Mouse (Mus musculus) hindbrain, embryonic 10.5 days (tissue): ENCODE data around the gene G6pc2. TPM values are rescaled to one million over a fixed set of nuclear protein-coding genes. Genes with fewer than 3 reads are reported as not detected.

ENCODE experiments used
- DNase-seq: peaks from one replicate; pipeline ENCODE4 v3.0.0-alpha.2; 2017; ENCODE audit warnings: low spot score
- H3K27ac ChIP-seq: fragments of 300-500 bp; sonication (generic); 2 replicates; pipeline ENCODE4 v1.5.1; 2016; ENCODE audit warnings: mild to moderate bottlenecking, moderate library complexity
- H3K27me3 ChIP-seq: fragments of 300-500 bp; sonication (generic); 2 replicates; pipeline ENCODE4 v1.6.1; 2016; ENCODE audit warnings: mild to moderate bottlenecking; ENCODE audit not compliant: poor library complexity, insufficient read depth, severe bottlenecking
- H3K36me3 ChIP-seq: fragments of 300-500 bp; sonication (generic); 2 replicates; pipeline ENCODE4 v1.6.1; 2016; ENCODE audit warnings: mild to moderate bottlenecking, moderate library complexity
- H3K4me1 ChIP-seq: fragments of 300-500 bp; sonication (generic); replicated peaks from 2 replicates; pipeline ENCODE4 v1.6.1; 2016; ENCODE audit warnings: mild to moderate bottlenecking
- H3K4me3 ChIP-seq: fragments of 300-500 bp; sonication (generic); 2 replicates; pipeline ENCODE4 v1.5.1; 2016; ENCODE audit warnings: mild to moderate bottlenecking, moderate library complexity
- H3K9me3 ChIP-seq: fragments of 300-500 bp; sonication (generic); 2 replicates; pipeline ENCODE4 v1.6.1; 2016; ENCODE audit warnings: mild to moderate bottlenecking, moderate library complexity
- WGBS: fragments of 180-500 bp; shearing (Covaris S2); methylation state at CpG from one replicate; pipeline ENCODE4 v1.1.7; 2016; 5-methylcytosine and 5-hydroxymethylcytosine counted together
- polyA plus RNA-seq: library from polyadenylated mRNA; unstranded; fragments of >200 nt; fragmentation: Nextera tagmentation; extraction: Ambion mirVana; gene quantifications from 2 replicates; pipeline ENCODE4 v1.2.1, GENCODE M21; 2016

Gene G6pc2
- polyA plus RNA-seq = not detected in 2 replicates

GRCm38 (mm10) chr2:69210773-69211172, at the start of gene G6pc2:
G6pc2 (plus strand) TSS chr2:69211073.
- Histone ChIP-seq H3K27ac (no peak within 1 kb of the TSS), H3K4me3 (no peak within 1 kb of the TSS), H3K9me3 (no peaks in the 10 kb centered on the region), H3K36me3 (no peaks in the 10 kb centered on the region), H3K27me3 (no peaks in the 10 kb centered on the region), H3K4me1 (no peaks in the 10 kb centered on the region)
- no peak for DNase-seq
- WGBS = 86% methylated on average over 7 of the region's 7 CpGs

- no peak for DNase-seq
- Histone ChIP-seq H3K4me3 (no peak overlapping the region), H3K4me1 (no peaks in the 10 kb centered on the region), H3K9me3 (no peaks in the 10 kb centered on the region), H3K27ac (no peak overlapping the region), H3K27me3 (no peaks in the 10 kb centered on the region), H3K36me3 (no peaks in the 10 kb centered on the region)
- WGBS = 84% methylated on average over 9 of the region's 9 CpGs
These were observed 40.3 kb upstream of the G6pc2 start for GRCm38 (mm10) chr2:69170395-69171077.

GRCm38 (mm10) chr2:69175296-69175695, 35.6 kb upstream of the G6pc2 start:
- WGBS = 75% methylated on average over 5 of the region's 5 CpGs
- no peak for DNase-seq
- no peaks in the 10 kb centered on the region for H3K27me3 ChIP-seq

GRCm38 (mm10) chr2:69179721-69180120, 31.2 kb upstream of the G6pc2 start:
- WGBS = 92% methylated on average over 4 of the region's 4 CpGs
- Histone ChIP-seq H3K4me1 (no peaks in the 10 kb centered on the region), H3K9me3 (no peaks in the 10 kb centered on the region), H3K4me3 (no peak overlapping the region), H3K27me3 (no peaks in the 10 kb centered on the region), H3K36me3 (no peaks in the 10 kb centered on the region), H3K27ac (no peak overlapping the region)
- DNase-seq = no peak

More at GRCm38 (mm10) chr2:69175296-69175695, 35.6 kb upstream of the G6pc2 start:
- no peak overlapping the region for H3K4me3 ChIP-seq
- no peak overlapping the region for H3K27ac ChIP-seq
- no peaks in the 10 kb centered on the region for H3K9me3 ChIP-seq
- no peaks in the 10 kb centered on the region for H3K4me1 ChIP-seq
- no peaks in the 10 kb centered on the region for H3K36me3 ChIP-seq

GRCm38 (mm10) chr2:69187990-69188389, 22.9 kb upstream of the G6pc2 start:
- WGBS = 89% methylated on average over 2 of the region's 2 CpGs
- DNase-seq = no peak
- Histone ChIP-seq H3K4me1 (peaks cover 2% of the 10 kb centered on the region; the same call in 1 of the 2 replicates), H3K27ac (no peak overlapping the region), H3K4me3 (no peak overlapping the region), H3K9me3 (no peaks in the 10 kb centered on the region), H3K36me3 (peaks cover 19% of the 10 kb centered on the region), H3K27me3 (no peaks in the 10 kb centered on the region)

GRCm38 (mm10) chr2:69188732-69189131, 22.1 kb upstream of the G6pc2 start:
- Histone ChIP-seq H3K9me3 (no peaks in the 10 kb centered on the region), H3K4me1 (peaks cover 2% of the 10 kb centered on the region; the same call in 1 of the 2 replicates), H3K4me3 (no peak overlapping the region), H3K27ac (no peak overlapping the region), H3K27me3 (no peaks in the 10 kb centered on the region), H3K36me3 (peaks cover 27% of the 10 kb centered on the region)
- 96% methylated on average over 6 of the region's 6 CpGs for WGBS
- no peak for DNase-seq

- Histone ChIP-seq H3K4me1 (peaks cover 2% of the 10 kb centered on the region; the same call in 1 of the 2 replicates), H3K4me3 (no peak overlapping the region), H3K27ac (no peak overlapping the region), H3K9me3 (no peaks in the 10 kb centered on the region), H3K27me3 (no peaks in the 10 kb centered on the region), H3K36me3 (peaks cover 32% of the 10 kb centered on the region)
- no peak for DNase-seq
- 75% methylated on average over 4 of the region's 4 CpGs for WGBS
These were observed 21.7 kb upstream of the G6pc2 start for GRCm38 (mm10) chr2:69189222-69189621.

GRCm38 (mm10) chr2:69191059-69191458, 19.8 kb upstream of the G6pc2 start:
- 92% methylated on average over 5 of the region's 5 CpGs for WGBS
- Histone ChIP-seq H3K36me3 (peaks cover 50% of the 10 kb centered on the region), H3K4me1 (peaks cover 2% of the 10 kb centered on the region; the same call in 1 of the 2 replicates), H3K27me3 (no peaks in the 10 kb centered on the region), H3K4me3 (no peak overlapping the region), H3K9me3 (no peaks in the 10 kb centered on the region), H3K27ac (no peak overlapping the region)
- no peak for DNase-seq

GRCm38 (mm10) chr2:69193555-69193954, 17.3 kb upstream of the G6pc2 start:
- DNase-seq = no peak
- Histone ChIP-seq H3K27me3 (no peaks in the 10 kb centered on the region), H3K4me3 (no peak overlapping the region), H3K27ac (no peak overlapping the region), H3K4me1 (no peaks in the 10 kb centered on the region), H3K36me3 (peaks cover 70% of the 10 kb centered on the region), H3K9me3 (no peaks in the 10 kb centered on the region)
- WGBS = 90% methylated on average over 5 of the region's 5 CpGs

GRCm38 (mm10) chr2:69205185-69205584, 5.7 kb upstream of the G6pc2 start:
- WGBS = 26% methylated on average over 6 of the region's 6 CpGs
- no peaks in the 10 kb centered on the region for H3K9me3 ChIP-seq
- H3K36me3 ChIP-seq = peaks cover 34% of the 10 kb centered on the region
- H3K4me3 ChIP-seq = peak overlapping the region; percentile 90
- peak overlapping the region; percentile 97 for H3K27ac ChIP-seq
- peaks cover 13% of the 10 kb centered on the region for H3K4me1 ChIP-seq
- DNase-seq = peak; percentile 7
- no peaks in the 10 kb centered on the region for H3K27me3 ChIP-seq

GRCm38 (mm10) chr2:69205791-69206351, 5.0 kb upstream of the G6pc2 start, which contains the start of gene Spc25:
Spc25 (minus strand) TSS chr2:69206194.
- no peaks in the 10 kb centered on the region for H3K27me3 ChIP-seq

GRCm38 (mm10) chr2:69206523-69206922, 4.3 kb upstream of the G6pc2 start:
- WGBS = 30% methylated on average over 7 of the region's 7 CpGs
- no peak for DNase-seq

More at GRCm38 (mm10) chr2:69205791-69206351, 5.0 kb upstream of the G6pc2 start, which contains the start of gene Spc25:
- Histone ChIP-seq H3K9me3 (no peaks in the 10 kb centered on the region), H3K4me3 (peak within 1 kb of the TSS; percentile 90), H3K36me3 (peaks cover 28% of the 10 kb centered on the region), H3K4me1 (peaks cover 13% of the 10 kb centered on the region), H3K27ac (peak within 1 kb of the TSS; percentile 97)
- 1% methylated on average over 46 of the region's 46 CpGs for WGBS
- DNase-seq = peak; percentile 92

GRCm38 (mm10) chr2:69209684-69210083, 1.2 kb upstream of the G6pc2 start:
- H3K4me1 ChIP-seq = peaks cover 9% of the 10 kb centered on the region
- no peaks in the 10 kb centered on the region for H3K36me3 ChIP-seq
- DNase-seq = no peak
- H3K27ac ChIP-seq = no peak overlapping the region
- no peaks in the 10 kb centered on the region for H3K9me3 ChIP-seq
- H3K4me3 ChIP-seq = no peak overlapping the region
- no peaks in the 10 kb centered on the region for H3K27me3 ChIP-seq
- 96% methylated on average over 3 of the region's 3 CpGs for WGBS

More at GRCm38 (mm10) chr2:69206523-69206922, 4.3 kb upstream of the G6pc2 start:
- Histone ChIP-seq H3K9me3 (no peaks in the 10 kb centered on the region), H3K4me3 (peak overlapping the region; percentile 90), H3K27me3 (no peaks in the 10 kb centered on the region), H3K27ac (no peak overlapping the region), H3K4me1 (peaks cover 13% of the 10 kb centered on the region), H3K36me3 (peaks cover 21% of the 10 kb centered on the region)
